Mouse (Mus musculus): ENCODE measurements around the gene Ifna13. TPM values are rescaled to one million over a fixed set of nuclear protein-coding genes. Genes with fewer than 3 reads are reported as not detected.

Gene Ifna13
- polyA plus RNA-seq, 1 experiment from 2014 or later = not detected

DNA sequence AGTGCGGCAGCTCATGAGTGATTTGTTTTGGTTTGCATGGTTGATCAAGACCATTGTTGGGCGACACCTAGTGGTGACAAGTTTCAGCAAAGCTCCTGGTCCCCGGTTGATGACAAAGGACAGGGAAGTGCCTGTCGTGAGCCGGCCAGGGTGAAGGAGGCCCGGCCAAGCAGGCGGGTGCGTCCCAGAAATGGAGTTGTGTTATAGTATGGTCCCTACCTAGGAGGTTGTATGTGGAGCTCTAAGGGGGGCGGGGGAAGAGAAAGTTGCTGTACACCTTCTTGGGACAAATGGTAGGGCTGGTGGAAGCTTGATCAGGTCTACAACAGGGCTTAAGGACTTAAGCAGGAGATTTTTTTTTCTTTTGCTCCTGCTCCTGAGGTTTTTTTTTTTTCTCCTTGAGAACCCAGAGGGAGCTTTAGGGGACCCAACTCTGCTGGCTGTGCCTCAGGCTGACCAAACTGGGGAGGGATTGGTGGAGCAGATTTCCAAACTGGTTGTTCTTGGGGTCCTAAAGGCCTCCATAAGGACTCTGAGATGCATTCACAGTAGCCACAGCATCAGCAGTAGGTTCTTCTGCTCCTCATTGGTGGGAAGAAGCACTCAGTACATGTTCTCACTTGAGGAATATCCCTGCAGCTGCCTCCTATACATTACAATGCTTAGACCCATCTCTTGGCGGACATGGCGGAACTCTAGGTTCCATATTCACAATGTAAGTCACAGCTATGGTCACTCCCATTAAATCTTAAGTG, 3.0 kb downstream of the Ifna13 start:
- Histone ChIP-seq H3K4me3 (replicated peaks) (peak overlapping the region; percentile 46), H3K9ac (0 out of 2 replicates have a peak overlapping the region, but pooled peaks have one; percentile 28)
- WGBS = 12% methylated on average over 11 of the region's 11 CpGs

GRCm38 (mm10) chr4:88640704-88641076, 3.6 kb downstream of the Ifna13 start:
- H3K27me3 ChIP-seq = no peaks in the 10 kb centered on the region
- H3K36me3 ChIP-seq = no peaks in the 10 kb centered on the region
- WGBS = 59% methylated on average over 8 of the region's 8 CpGs
- no peaks in the 10 kb centered on the region for H3K4me1 ChIP-seq
- H3K4me3 ChIP-seq (replicated peaks) = peak overlapping the region; percentile 46
- H3K9ac ChIP-seq = 0 out of 2 replicates have a peak overlapping the region, but pooled peaks have one; percentile 28
- peak overlapping the region; percentile 49 for H3K4me2 ChIP-seq (replicated peaks)
- no peak for ATAC-seq (ENCODE audit: insufficient number of reproducible peaks, low FRiP score, low TSS enrichment, low read depth)
- no peaks in the 10 kb centered on the region for H3K9me3 ChIP-seq (replicated peaks)
- no peak overlapping the region for H3K27ac ChIP-seq (replicated peaks)

More for the DNA sequence above, 3.0 kb downstream of the Ifna13 start:
- ATAC-seq (ENCODE audit: insufficient number of reproducible peaks, low FRiP score, low TSS enrichment, low read depth) = peak; percentile 92
- Histone ChIP-seq H3K36me3 (no peaks in the 10 kb centered on the region), H3K4me2 (replicated peaks) (peak overlapping the region; percentile 49), H3K27me3 (no peaks in the 10 kb centered on the region), H3K4me1 (no peaks in the 10 kb centered on the region), H3K9me3 (replicated peaks) (no peaks in the 10 kb centered on the region), H3K27ac (replicated peaks) (peak overlapping the region; percentile 45; the same call in 1 of the 2 replicates)

DNA sequence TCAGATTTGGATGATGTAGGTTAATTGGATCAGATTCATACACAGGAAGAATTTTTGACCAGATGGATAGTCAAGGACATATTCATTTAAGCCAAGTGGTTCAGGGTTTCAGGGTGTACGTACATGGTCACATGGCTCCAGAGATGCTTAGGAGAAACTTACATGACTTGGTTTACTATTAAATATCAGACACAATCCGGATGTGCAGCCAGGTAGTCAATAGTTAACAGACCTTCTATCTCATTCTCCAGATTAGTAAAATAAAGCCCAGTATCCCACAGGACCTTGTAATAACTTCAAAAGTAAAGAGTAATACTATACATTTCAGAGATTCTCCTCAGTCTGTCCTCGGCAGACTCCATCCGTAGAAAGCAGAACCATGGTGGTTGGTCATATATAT, 9.9 kb downstream of the Ifna13 start, which contains the start of gene C87499:
C87499 (minus strand) TSS at position 101 of the 400 bp plus-strand sequence.
- ATAC-seq (ENCODE audit: insufficient number of reproducible peaks, low FRiP score, low TSS enrichment, low read depth) = no peak
- H3K9ac ChIP-seq = no peak within 1 kb of the TSS
- WGBS = 87% methylated on average over 4 of the region's 4 CpGs
- no peak within 1 kb of the TSS for H3K4me2 ChIP-seq (replicated peaks)
- no peak within 1 kb of the TSS for H3K4me3 ChIP-seq (replicated peaks)
- no peaks in the 10 kb centered on the region for H3K9me3 ChIP-seq (replicated peaks)
- H3K27ac ChIP-seq (replicated peaks) = no peak within 1 kb of the TSS
- H3K36me3 ChIP-seq = no peaks in the 10 kb centered on the region
- H3K27me3 ChIP-seq = no peaks in the 10 kb centered on the region
- no peaks in the 10 kb centered on the region for H3K4me1 ChIP-seq

- ATAC-seq (ENCODE audit: insufficient number of reproducible peaks, low FRiP score, low TSS enrichment, low read depth) = no peak
- H3K36me3 ChIP-seq = no peaks in the 10 kb centered on the region
- H3K9me3 ChIP-seq (replicated peaks) = no peaks in the 10 kb centered on the region
- no peak within 1 kb of the TSS for H3K27ac ChIP-seq (replicated peaks)
- no peak within 1 kb of the TSS for H3K9ac ChIP-seq
- H3K27me3 ChIP-seq = no peaks in the 10 kb centered on the region
- H3K4me1 ChIP-seq = no peaks in the 10 kb centered on the region
- H3K4me3 ChIP-seq (replicated peaks) = no peak within 1 kb of the TSS
- H3K4me2 ChIP-seq (replicated peaks) = no peak within 1 kb of the TSS
Measured at GRCm38 (mm10) chr4:88603276-88603675, 41.0 kb downstream of the Ifna13 start, which contains the start of gene Ifna12. TSS of gene Ifna12 (minus strand) at chr4:88603376.

Other genes starting within 250 kb of the Ifna13 start
- 11.8 and 12.1 TPM in 2 replicates for gene Hacd4, start 205.5 kb downstream of the Ifna13 start, polyA plus RNA-seq (2015; fragmentation: Nextera tagmentation; extraction: Ambion mirVana)
- gene Ifnb1, start 121.7 kb downstream of the Ifna13 start, polyA plus RNA-seq (2015; fragmentation: Nextera tagmentation; extraction: Ambion mirVana) = not detected in 2 replicates
- gene Ifna15, start 86.2 kb downstream of the Ifna13 start, polyA plus RNA-seq (2015; fragmentation: Nextera tagmentation; extraction: Ambion mirVana) = not detected in 2 replicates
- gene Ifna14, start 72.7 kb downstream of the Ifna13 start, polyA plus RNA-seq (2015; fragmentation: Nextera tagmentation; extraction: Ambion mirVana) = not detected in 2 replicates
- gene Ifna9, start 52.1 kb downstream of the Ifna13 start, polyA plus RNA-seq (2015; fragmentation: Nextera tagmentation; extraction: Ambion mirVana) = not detected in 2 replicates
- gene Ifna12, start 41.1 kb downstream of the Ifna13 start, polyA plus RNA-seq (2015; fragmentation: Nextera tagmentation; extraction: Ambion mirVana) = not detected in 2 replicates
- gene C87499, start 10.0 kb downstream of the Ifna13 start, polyA plus RNA-seq (2015; fragmentation: Nextera tagmentation; extraction: Ambion mirVana) = not detected in 2 replicates
- not detected in 2 replicates for gene Ifna16, start 32.5 kb upstream of the Ifna13 start, polyA plus RNA-seq (2015; fragmentation: Nextera tagmentation; extraction: Ambion mirVana)
- gene Ifna2, start 39.5 kb upstream of the Ifna13 start, polyA plus RNA-seq (2015; fragmentation: Nextera tagmentation; extraction: Ambion mirVana) = not detected in 2 replicates
- gene Ifnab, start 46.9 kb upstream of the Ifna13 start, polyA plus RNA-seq (2015; fragmentation: Nextera tagmentation; extraction: Ambion mirVana) = not detected in 2 replicates
- gene Gm26566, start 77.3 kb upstream of the Ifna13 start, polyA plus RNA-seq (2015; fragmentation: Nextera tagmentation; extraction: Ambion mirVana) = 0.72 and 1.2 TPM in 2 replicates
- 90.9 and 93.4 TPM in 2 replicates for gene Klhl9, start 78.0 kb upstream of the Ifna13 start, polyA plus RNA-seq (2015; fragmentation: Nextera tagmentation; extraction: Ambion mirVana)
- not detected in 2 replicates for gene Gm13271, start 110.4 kb upstream of the Ifna13 start, polyA plus RNA-seq (2015; fragmentation: Nextera tagmentation; extraction: Ambion mirVana)
- gene Gm13283, start 115.7 kb upstream of the Ifna13 start, polyA plus RNA-seq (2015; fragmentation: Nextera tagmentation; extraction: Ambion mirVana) = 0.32 and 0.75 TPM in 2 replicates
- 0.49 and 0.58 TPM in 2 replicates for gene Gm13290, start 129.4 kb upstream of the Ifna13 start, polyA plus RNA-seq (2015; fragmentation: Nextera tagmentation; extraction: Ambion mirVana)
- not detected in 2 replicates for gene Gm13289, start 132.5 kb upstream of the Ifna13 start, polyA plus RNA-seq (2015; fragmentation: Nextera tagmentation; extraction: Ambion mirVana)
- not detected in 2 replicates for gene Gm13272, start 135.4 kb upstream of the Ifna13 start, polyA plus RNA-seq (2015; fragmentation: Nextera tagmentation; extraction: Ambion mirVana)
- gene Ifnz, start 137.7 kb upstream of the Ifna13 start, polyA plus RNA-seq (2015; fragmentation: Nextera tagmentation; extraction: Ambion mirVana) = 0.28 and 0.69 TPM in 2 replicates
- 1.0 TPM in 1 of 2 replicates, not detected in the other for gene Gm13276, start 141.2 kb upstream of the Ifna13 start, polyA plus RNA-seq (2015; fragmentation: Nextera tagmentation; extraction: Ambion mirVana)
- not detected in 2 replicates for gene Gm13277, start 144.2 kb upstream of the Ifna13 start, polyA plus RNA-seq (2015; fragmentation: Nextera tagmentation; extraction: Ambion mirVana)
- not detected in 2 replicates for gene Gm13278, start 147.1 kb upstream of the Ifna13 start, polyA plus RNA-seq (2015; fragmentation: Nextera tagmentation; extraction: Ambion mirVana)
- gene Gm13275, start 150.0 kb upstream of the Ifna13 start, polyA plus RNA-seq (2015; fragmentation: Nextera tagmentation; extraction: Ambion mirVana) = not detected in 2 replicates
- not detected in 2 replicates for gene Gm13279, start 152.9 kb upstream of the Ifna13 start, polyA plus RNA-seq (2015; fragmentation: Nextera tagmentation; extraction: Ambion mirVana)
- 1.7 TPM in 2 replicates for gene Gm13285, start 155.2 kb upstream of the Ifna13 start, polyA plus RNA-seq (2015; fragmentation: Nextera tagmentation; extraction: Ambion mirVana)
- gene Gm13287, start 158.8 kb upstream of the Ifna13 start, polyA plus RNA-seq (2015; fragmentation: Nextera tagmentation; extraction: Ambion mirVana) = not detected in 2 replicates
- not detected in 2 replicates for gene Gm13288, start 161.1 kb upstream of the Ifna13 start, polyA plus RNA-seq (2015; fragmentation: Nextera tagmentation; extraction: Ambion mirVana)
- gene Ifna7, start 171.8 kb upstream of the Ifna13 start, polyA plus RNA-seq (2015; fragmentation: Nextera tagmentation; extraction: Ambion mirVana) = not detected in 2 replicates
- gene Ifna11, start 175.5 kb upstream of the Ifna13 start, polyA plus RNA-seq (2015; fragmentation: Nextera tagmentation; extraction: Ambion mirVana) = not detected in 2 replicates
- not detected in 2 replicates for gene Ifna6, start 183.0 kb upstream of the Ifna13 start, polyA plus RNA-seq (2015; fragmentation: Nextera tagmentation; extraction: Ambion mirVana)
- gene Ifna5, start 191.1 kb upstream of the Ifna13 start, polyA plus RNA-seq (2015; fragmentation: Nextera tagmentation; extraction: Ambion mirVana) = not detected in 2 replicates
- not detected in 2 replicates for gene Ifna4, start 197.4 kb upstream of the Ifna13 start, polyA plus RNA-seq (2015; fragmentation: Nextera tagmentation; extraction: Ambion mirVana)
- not detected in 2 replicates for gene Ifna1, start 205.6 kb upstream of the Ifna13 start, polyA plus RNA-seq (2015; fragmentation: Nextera tagmentation; extraction: Ambion mirVana)
- gene Ifne, start 235.7 kb upstream of the Ifna13 start, polyA plus RNA-seq (2015; fragmentation: Nextera tagmentation; extraction: Ambion mirVana) = not detected in 2 replicates